Mouse (Mus musculus): ENCODE data around the gene Il10ra.

Gene Il10ra

DNA sequence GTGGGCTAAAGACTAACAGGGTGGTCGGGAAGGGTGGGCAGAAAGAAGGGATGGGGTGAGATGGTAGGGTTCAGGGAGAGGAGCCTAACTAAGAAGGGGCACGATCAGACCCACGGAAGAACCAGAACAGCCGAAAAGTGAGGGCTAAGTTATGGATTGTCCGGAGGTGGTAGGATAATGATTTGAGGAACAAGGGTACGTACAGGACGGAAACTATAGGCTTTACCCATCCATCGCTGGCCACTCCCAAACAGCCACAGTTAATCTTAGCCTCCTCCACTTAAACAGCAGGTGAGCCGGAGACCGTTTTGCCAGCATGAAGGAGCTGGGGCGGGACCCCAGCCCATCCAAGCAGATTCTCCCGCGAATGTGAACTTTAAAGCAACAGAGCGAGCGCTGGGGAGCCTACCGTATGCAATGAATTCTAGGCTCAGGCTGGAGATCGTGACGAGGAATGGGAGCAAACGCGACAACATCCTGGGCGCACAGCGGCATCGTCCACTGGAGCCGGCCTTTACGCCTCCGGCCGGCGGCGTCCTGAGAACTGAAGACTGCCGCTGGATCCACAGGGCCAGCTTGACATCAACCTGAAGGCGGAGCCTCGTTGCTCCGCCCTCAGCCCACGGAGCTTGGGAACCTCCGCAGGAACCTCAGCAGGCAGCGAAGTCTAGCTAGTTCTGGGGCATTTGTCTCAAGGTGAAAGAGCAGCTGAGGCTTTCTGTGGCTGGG is at the start of gene Il10ra:
Gene Il10ra, minus strand, starts transcription at position 553 of the 729 bp plus-strand sequence.
- peak; percentile 86 for DNase-seq (ENCODE audit: low read depth)

- DNase-seq (ENCODE audit: low read depth) = no peak
These were observed 48.7 kb upstream of the Il10ra start for GRCm38 (mm10) chr9:45317635-45318034.

DNA sequence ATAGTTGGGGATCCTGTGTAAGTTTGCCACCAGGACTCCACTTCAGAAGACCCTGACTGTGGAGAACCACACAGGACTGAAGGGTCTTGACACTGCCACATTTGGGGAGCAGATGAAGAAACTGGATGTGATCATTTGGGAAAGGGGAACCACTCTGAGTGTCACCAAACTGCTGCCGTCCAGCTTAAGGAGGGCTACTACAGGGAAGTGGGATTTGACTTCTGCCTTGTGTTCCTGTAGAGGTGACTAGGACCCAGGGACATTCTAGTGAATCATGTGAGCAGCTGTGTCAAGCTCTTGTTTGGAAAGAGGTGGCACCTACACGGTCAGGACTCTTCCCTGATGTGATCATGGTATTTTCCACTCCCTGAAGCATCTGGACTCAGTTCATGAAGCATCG is 45.0 kb upstream of the Il10ra start:
- DNase-seq (ENCODE audit: low read depth) = no peak

DNA sequence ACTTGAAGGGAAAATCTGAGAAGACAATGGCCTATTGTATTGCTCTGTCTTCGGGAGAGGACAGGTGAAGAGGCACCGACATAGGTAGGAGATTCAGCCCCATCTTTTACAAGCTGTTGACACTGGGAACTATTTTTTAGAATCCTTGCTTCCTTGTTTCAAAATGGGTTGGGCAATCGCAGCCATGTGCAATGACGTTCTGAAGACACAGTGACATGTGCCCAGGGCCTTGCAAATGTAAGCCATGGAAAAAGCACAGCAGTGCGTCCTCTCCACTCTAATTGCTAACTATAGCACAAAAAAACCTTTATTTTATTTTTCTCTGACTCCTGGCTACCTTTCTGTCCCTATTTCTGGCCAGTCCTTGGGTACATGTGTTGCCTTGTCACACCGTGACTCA is 42.9 kb upstream of the Il10ra start:
- DNase-seq (ENCODE audit: low read depth) = no peak

DNA sequence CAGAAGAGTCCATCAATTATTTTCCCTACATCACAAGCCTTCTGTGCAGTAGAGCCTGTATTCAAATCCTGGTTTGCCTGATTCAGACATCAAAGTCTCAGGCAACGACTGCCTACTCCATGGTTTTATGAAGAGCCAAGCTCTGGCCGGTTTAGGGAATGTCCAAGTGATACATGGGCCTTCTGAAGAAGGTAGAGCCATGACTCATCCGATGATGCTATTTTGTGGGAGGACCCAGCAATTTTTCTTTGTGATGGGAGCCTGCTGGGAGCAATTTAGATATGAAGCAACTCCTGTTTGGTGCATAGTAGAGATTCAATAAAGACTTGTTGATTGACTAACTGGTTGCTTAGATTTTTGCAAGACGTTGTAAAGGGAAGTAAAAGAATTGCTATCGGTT is 39.6 kb upstream of the Il10ra start:
- no peak for DNase-seq (ENCODE audit: low read depth)

- DNase-seq (ENCODE audit: low read depth) = no peak
These were observed 37.9 kb upstream of the Il10ra start for GRCm38 (mm10) chr9:45306746-45307410.

GRCm38 (mm10) chr9:45301771-45302170 is 32.8 kb upstream of the Il10ra start:
- DNase-seq (ENCODE audit: low read depth) = no peak

DNA sequence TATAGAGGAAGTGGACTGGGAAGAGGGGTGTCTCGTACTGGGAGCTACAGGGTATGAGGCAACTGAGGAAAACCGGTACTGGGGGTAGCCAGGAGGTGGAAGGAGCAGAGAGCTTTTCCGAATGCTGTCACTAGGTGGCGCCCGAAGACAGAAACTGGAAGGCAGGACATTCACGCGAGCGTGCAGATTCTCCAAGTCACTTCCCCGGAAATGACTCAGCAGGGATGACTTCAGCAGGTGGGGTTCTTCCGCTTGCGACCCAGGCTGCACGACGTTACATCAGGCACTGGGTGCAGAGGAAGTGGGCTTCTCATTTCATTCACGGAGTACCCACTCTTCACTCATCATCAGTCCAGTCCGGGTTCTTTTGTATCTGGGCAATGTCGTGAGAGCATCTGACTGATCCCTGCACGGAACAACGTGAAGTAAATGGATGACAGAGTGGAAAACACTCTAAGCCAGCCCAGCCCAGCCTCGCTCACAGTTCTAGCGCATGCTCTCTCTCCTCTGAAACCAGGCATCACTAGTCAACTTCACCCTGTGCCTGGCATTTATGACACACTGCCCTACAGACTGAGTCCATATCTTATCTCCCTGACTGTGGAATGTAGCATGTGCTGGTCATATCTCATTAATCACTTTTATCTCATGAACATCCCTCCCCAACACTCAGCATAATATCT is 31.6 kb upstream of the Il10ra start:
- peak; percentile 98 for DNase-seq (ENCODE audit: low read depth)

DNA sequence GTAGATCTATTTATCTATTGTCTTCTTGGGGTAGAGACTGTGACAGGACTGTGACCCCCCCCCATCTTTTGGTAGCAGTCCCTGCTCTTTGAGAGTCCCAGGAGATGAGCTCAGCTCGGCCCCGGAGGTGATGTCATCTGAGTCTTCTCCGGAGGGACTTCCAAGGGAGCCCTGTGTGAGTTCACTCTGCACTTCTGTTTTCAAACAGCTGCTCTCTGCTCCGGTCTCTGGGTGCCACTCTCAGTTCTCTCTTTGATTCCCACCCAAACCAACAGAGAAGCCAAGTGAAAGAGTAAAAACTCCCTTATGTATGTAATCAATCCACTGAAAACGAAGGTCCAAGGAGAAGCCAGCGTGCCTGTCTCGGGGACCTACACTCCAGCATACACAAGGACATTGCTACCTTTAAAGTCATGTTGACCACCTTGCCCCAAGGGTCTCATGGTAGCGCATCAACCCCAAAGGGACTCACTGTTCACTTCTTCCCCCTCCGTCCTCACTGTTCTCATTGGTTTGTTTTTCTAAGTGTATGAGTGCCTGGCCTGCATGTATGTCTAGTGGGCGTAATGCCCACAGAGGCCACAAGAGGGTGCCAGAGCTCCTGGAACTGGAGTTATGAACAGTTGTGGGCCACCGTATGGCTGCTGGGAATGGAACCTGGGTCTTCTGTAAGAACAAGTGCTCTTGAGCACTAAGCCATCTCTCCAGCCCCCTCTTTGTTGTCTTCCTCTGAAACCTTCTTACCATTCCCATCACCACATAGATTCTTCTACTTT is 30.5 kb upstream of the Il10ra start:
- peak; percentile 90 for DNase-seq (ENCODE audit: low read depth)

DNA sequence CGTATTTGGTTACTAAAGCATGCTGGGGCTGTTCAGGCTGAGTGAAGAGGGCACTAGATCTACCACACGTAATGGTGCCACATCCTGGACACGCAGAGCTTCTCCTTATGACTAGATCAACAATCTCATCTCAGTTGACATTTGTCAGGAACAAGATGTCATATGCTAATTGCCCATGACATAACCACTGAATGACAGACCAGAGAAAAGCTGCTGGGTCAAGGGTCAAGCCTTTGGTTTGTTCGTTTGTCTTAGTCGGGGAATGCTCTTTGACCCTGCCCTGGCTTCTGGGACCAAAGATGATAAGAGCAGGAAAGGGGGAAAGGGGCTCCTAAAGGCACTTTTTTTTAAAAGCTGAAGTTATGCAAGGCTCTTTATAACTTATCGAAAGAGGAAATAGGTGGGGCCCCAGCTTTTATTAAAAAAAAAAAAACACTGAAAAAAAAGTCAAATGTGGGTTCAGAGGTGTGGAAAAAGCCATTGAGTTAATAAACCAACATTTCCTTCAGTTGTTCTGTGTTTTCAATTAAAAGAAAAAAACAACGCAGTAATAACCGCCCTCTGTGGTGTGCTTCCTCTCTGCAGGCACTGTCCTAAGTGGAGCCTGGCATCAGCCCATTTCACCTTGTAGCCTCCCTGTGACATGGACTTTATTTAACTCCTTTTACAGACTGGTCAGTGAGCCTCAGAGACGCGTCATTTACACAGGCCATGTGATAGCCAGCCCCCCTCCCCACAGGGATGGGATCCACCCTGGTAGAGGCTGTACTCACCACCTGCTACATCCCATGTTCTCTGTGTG is 25.5 kb upstream of the Il10ra start:
- peak; percentile 91 for DNase-seq (ENCODE audit: low read depth)

GRCm38 (mm10) chr9:45291481-45292168 is 22.7 kb upstream of the Il10ra start:
- peak; percentile 91 for DNase-seq (ENCODE audit: low read depth)

DNA sequence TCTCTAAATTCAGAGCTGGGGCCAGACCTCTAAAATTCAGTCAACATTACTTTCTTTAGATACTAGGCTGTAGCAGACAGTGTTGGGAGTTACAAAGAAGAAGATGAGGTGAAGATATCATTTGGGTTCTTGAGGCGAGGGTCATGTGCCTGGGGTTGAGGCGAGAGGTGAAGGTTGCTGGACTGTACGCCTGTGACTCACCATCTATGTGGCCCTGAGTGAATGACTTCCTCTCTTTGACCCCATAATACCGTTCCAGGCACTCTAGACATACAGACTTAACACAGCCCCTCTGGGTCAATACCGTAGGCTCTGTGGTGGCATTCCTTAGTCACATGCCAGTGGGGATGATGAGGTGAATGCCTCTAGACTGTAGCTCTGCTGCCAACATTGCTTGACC is 13.5 kb upstream of the Il10ra start:
- DNase-seq (ENCODE audit: low read depth) = no peak

DNA sequence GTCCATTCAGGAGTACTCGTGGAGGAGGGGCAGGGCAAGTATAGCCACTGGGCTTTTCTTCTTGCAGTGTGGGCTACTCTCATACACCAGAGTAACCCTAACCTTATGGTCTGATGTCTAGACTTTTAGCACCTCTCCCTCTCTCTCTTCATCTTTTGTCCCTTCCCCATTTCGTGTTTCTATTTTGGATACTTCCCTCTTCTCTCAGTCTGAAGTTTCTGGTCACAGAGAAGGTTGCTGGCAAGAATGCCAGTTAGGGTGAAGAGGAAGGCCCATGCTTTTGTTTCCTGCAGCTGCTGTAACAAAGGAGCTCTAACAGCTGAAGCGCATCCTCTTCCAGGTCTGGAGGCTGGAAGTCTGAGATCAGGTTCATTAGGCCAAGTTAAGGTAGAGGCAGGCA is 11.9 kb upstream of the Il10ra start:
- no peak for DNase-seq (ENCODE audit: low read depth)

GRCm38 (mm10) chr9:45280059-45280458 is 11.1 kb upstream of the Il10ra start:
- no peak for DNase-seq (ENCODE audit: low read depth)

- no peak for DNase-seq (ENCODE audit: low read depth)
These were observed 5.7 kb upstream of the Il10ra start for GRCm38 (mm10) chr9:45274635-45275034.

GRCm38 (mm10) chr9:45274218-45274617 is 5.3 kb upstream of the Il10ra start:
- DNase-seq (ENCODE audit: low read depth) = peak; percentile 47

DNA sequence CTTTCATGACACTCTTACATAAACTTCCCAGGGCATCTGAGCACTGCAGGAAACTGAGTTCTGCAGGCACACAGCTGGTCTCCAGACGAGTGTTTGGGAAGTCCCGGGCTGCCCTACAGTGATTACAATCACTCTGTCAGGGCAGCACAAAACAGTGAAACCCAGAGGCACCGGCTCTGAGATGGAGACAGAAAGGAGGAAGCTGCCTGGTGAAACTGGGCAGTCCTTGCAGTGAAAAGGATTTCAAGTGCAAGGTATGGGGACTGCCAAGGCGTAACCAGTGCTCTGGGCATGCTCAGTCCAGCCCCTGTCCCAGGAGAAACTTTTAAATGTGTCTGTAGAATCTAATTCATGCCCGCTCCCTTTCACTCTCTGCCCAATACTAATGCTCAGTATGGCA is 3.3 kb upstream of the Il10ra start:
- peak; percentile 60 for DNase-seq (ENCODE audit: low read depth)

- DNase-seq (ENCODE audit: low read depth) = peak; percentile 72
These were observed 870 bp downstream of the Il10ra start for GRCm38 (mm10) chr9:45268079-45268478.

- peak; percentile 42 for DNase-seq (ENCODE audit: low read depth)
These were observed 1.9 kb downstream of the Il10ra start for GRCm38 (mm10) chr9:45267099-45267498.

DNA sequence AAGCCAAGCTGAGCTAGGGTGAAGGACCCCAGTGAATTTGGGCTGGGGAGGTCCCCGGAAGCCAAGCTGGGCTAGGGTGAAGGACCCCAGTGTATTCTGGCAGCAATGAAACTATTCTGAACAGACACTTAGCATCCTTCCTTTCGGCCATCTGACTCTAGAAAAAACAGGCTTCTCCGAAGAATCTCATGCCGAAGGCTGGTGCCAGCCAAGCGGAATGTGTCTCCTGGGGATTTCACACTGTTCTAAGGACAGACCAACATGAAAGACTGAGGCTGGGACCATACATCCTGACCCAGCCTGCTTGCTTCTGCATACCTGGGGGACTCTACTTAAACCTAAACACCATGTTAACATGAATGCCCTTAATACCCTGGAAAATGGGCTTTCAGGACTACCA is 7.1 kb downstream of the Il10ra start:
- no peak for DNase-seq (ENCODE audit: low read depth)

DNA sequence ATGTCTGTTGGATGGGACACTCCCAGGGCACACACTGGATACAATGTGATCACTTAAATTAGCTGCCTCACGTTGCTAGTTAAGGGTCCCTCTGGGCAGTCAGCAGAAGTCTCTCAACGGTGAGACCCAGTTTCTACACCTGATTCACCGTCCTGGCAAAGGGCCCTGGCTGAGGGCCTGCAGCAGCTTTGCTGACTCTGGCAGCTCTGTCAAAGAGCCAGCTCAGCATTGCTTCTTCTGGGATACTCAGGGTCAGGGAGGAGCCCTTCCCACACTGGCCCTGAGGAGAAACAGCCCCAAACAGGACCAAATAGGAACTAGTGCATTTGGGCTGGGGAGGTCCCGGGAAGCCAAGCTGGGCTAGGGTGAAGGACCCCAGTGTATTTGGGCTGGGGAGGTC is 7.5 kb downstream of the Il10ra start:
- DNase-seq (ENCODE audit: low read depth) = no peak

Data from induced T-regulatory cell, adult 2 months (primary cell).